ENCODE assay signal across 8 mouse cellular contexts in genomic region chr4:109116494-109116893, GRCm38 (mm10).
DNase-seq lines count a peak whose midpoint lies in the region.

No protein-coding gene starts in this region.

- intact Hi-C loops in heart, postnatal 10 days (cut with DNase I) = no loop called here

- no peak overlapping the region for H3K4me3 ChIP-seq in forebrain, embryonic 10.5 days

- peaks cover 29% of the 10 kb centered on the region for H3K4me1 ChIP-seq in forebrain, embryonic 10.5 days

- no peaks in the 10 kb centered on the region for H3K36me3 ChIP-seq in forebrain, embryonic 10.5 days (replicated peaks)

- peak; percentile 62 for DNase-seq in gastrocnemius, adult 18-20 months (ENCODE audit: low spot score)
- no peak for DNase-seq in gastrocnemius, postnatal 25 days
- DNase-seq in adrenal gland, postnatal 36 days = peak; percentile 76
- peak; percentile 47 to 69 for DNase-seq in heart, postnatal 10 days
- peak; percentile 87 to 90 for DNase-seq in lung, adult 18-20 months
- no peak for DNase-seq in right cerebral cortex, postnatal 4 days
- DNase-seq in forebrain, embryonic 10.5 days (ENCODE audit: extremely low spot score, low spot score) = no peak
- no peak for DNase-seq in embryo, embryonic 11 days

- WGBS in forebrain, embryonic 10.5 days = 82% methylated on average over 3 of the region's 3 CpGs

- no peak overlapping the region for H3K27ac ChIP-seq in forebrain, embryonic 10.5 days

- no peaks in the 10 kb centered on the region for H3K27me3 ChIP-seq in forebrain, embryonic 10.5 days (ENCODE audit: poor library complexity, severe bottlenecking)

- H3K9me3 ChIP-seq in forebrain, embryonic 10.5 days = no peaks in the 10 kb centered on the region

Comparison
In these comparisons a context has a peak if more than half of its experiments do, and no peak if none do; other contexts are left out.
1. DNase-seq: peak in gastrocnemius, adult 18-20 months (single experiment), adrenal gland, postnatal 36 days (2 of 2), heart, postnatal 10 days (2 of 2) and lung, adult 18-20 months (2 of 2); none in gastrocnemius, postnatal 25 days (single experiment), right cerebral cortex, postnatal 4 days (single experiment), forebrain, embryonic 10.5 days (single experiment) and embryo, embryonic 11 days (single experiment).